Mouse (Mus musculus): ENCODE results near the gene Wdr46. TPM values are rescaled to one million over a fixed set of nuclear protein-coding genes. Genes with fewer than 3 reads are reported as not detected.
"Not testable (repeated sequence)": the region's sequence is repeated elsewhere in the genome, so short reads cannot be mapped to it uniquely, and the experiment has no call there.

Gene Wdr46
- polyA plus RNA-seq (2011; ENCODE audit: insufficient read length, low read depth, missing spikeins) = 20.3 and 20.5 TPM in 2 replicates

- TF ChIP-seq CTCF (IDR thresholded peaks at IDR 0.05; ENCODE audit: borderline replicate concordance, insufficient read depth, low read length) = no peak
- peak; percentile 72 for TF ChIP-seq POLR2A (IDR thresholded peaks at IDR 0.05; ENCODE audit: low read depth, low read length)
- Histone ChIP-seq H3K27ac (ENCODE audit: insufficient read depth, low read length) (peak within 1 kb of the TSS; percentile 76), H3K4me3 (ENCODE audit: insufficient read depth, low read length) (peak within 1 kb of the TSS; percentile 93), H3K4me1 (ENCODE audit: control insufficient read depth, insufficient read depth, low read length) (peaks cover 7% of the 10 kb centered on the region; the same call in 1 of the 2 replicates)
These were observed at the start of gene Wdr46, which contains the start of gene Pfdn6 for GRCm38 (mm10) chr17:33940206-33940805. Wdr46 (plus strand) TSS chr17:33940660. Pfdn6 (minus strand) TSS chr17:33940343.

- no peaks in the 10 kb centered on the region for H3K4me1 ChIP-seq (ENCODE audit: control insufficient read depth, insufficient read depth, low read length)
- H3K27ac ChIP-seq (ENCODE audit: insufficient read depth, low read length) = no peak overlapping the region
- no peak overlapping the region for H3K4me3 ChIP-seq (ENCODE audit: insufficient read depth, low read length)
- TF ChIP-seq CTCF (IDR thresholded peaks at IDR 0.05; ENCODE audit: borderline replicate concordance, insufficient read depth, low read length) (no peak), POLR2A (IDR thresholded peaks at IDR 0.05; ENCODE audit: low read depth, low read length) (no peak)
These were observed 49.1 kb upstream of the Wdr46 start for GRCm38 (mm10) chr17:33891357-33891756.

- H3K4me3 ChIP-seq (ENCODE audit: insufficient read depth, low read length); H3K27ac ChIP-seq (ENCODE audit: insufficient read depth, low read length); H3K4me1 ChIP-seq (ENCODE audit: control insufficient read depth, insufficient read depth, low read length): not testable (repeated sequence)
These were observed 48.6 kb upstream of the Wdr46 start for GRCm38 (mm10) chr17:33891892-33892291.

- Histone ChIP-seq H3K4me3 (ENCODE audit: insufficient read depth, low read length) (no peak overlapping the region), H3K4me1 (ENCODE audit: control insufficient read depth, insufficient read depth, low read length) (no peaks in the 10 kb centered on the region), H3K27ac (ENCODE audit: insufficient read depth, low read length) (no peak overlapping the region)
- no peak for TF ChIP-seq POLR2A (IDR thresholded peaks at IDR 0.05; ENCODE audit: low read depth, low read length)
- TF ChIP-seq CTCF (IDR thresholded peaks at IDR 0.05; ENCODE audit: borderline replicate concordance, insufficient read depth, low read length) = no peak
These were observed 48.0 kb upstream of the Wdr46 start for GRCm38 (mm10) chr17:33892429-33892828.

GRCm38 (mm10) chr17:33893011-33893410, 47.4 kb upstream of the Wdr46 start:
- H3K4me1 ChIP-seq (ENCODE audit: control insufficient read depth, insufficient read depth, low read length); H3K4me3 ChIP-seq (ENCODE audit: insufficient read depth, low read length); H3K27ac ChIP-seq (ENCODE audit: insufficient read depth, low read length): not testable (repeated sequence)

GRCm38 (mm10) chr17:33897114-33897794, 43.2 kb upstream of the Wdr46 start:
- TF ChIP-seq CTCF (IDR thresholded peaks at IDR 0.05; ENCODE audit: borderline replicate concordance, insufficient read depth, low read length) (0 out of 2 replicates have a peak, but pooled peaks have one; percentile 20), POLR2A (IDR thresholded peaks at IDR 0.05; ENCODE audit: low read depth, low read length) (no peak)
- Histone ChIP-seq H3K4me1 (ENCODE audit: control insufficient read depth, insufficient read depth, low read length) (no peaks in the 10 kb centered on the region), H3K4me3 (ENCODE audit: insufficient read depth, low read length) (no peak overlapping the region), H3K27ac (ENCODE audit: insufficient read depth, low read length) (peak overlapping the region; percentile 45; the same call in 1 of the 2 replicates)

GRCm38 (mm10) chr17:33898193-33898592, 42.3 kb upstream of the Wdr46 start:
- H3K4me1 ChIP-seq (ENCODE audit: control insufficient read depth, insufficient read depth, low read length); H3K27ac ChIP-seq (ENCODE audit: insufficient read depth, low read length); H3K4me3 ChIP-seq (ENCODE audit: insufficient read depth, low read length): not testable (repeated sequence)

- H3K4me1 ChIP-seq (ENCODE audit: control insufficient read depth, insufficient read depth, low read length) = no peaks in the 10 kb centered on the region
- TF ChIP-seq POLR2A (IDR thresholded peaks at IDR 0.05; ENCODE audit: low read depth, low read length) = no peak
- no peak for TF ChIP-seq CTCF (IDR thresholded peaks at IDR 0.05; ENCODE audit: borderline replicate concordance, insufficient read depth, low read length)
- H3K4me3 ChIP-seq (ENCODE audit: insufficient read depth, low read length) = no peak overlapping the region
- no peak overlapping the region for H3K27ac ChIP-seq (ENCODE audit: insufficient read depth, low read length)
These were observed 40.8 kb upstream of the Wdr46 start for GRCm38 (mm10) chr17:33899642-33900041.

- TF ChIP-seq CTCF (IDR thresholded peaks at IDR 0.05; ENCODE audit: borderline replicate concordance, insufficient read depth, low read length) (no peak), POLR2A (IDR thresholded peaks at IDR 0.05; ENCODE audit: low read depth, low read length) (no peak)
These were observed 40.0 kb upstream of the Wdr46 start for GRCm38 (mm10) chr17:33900281-33900988.

GRCm38 (mm10) chr17:33900989-33901314, 39.5 kb upstream of the Wdr46 start:
- Histone ChIP-seq H3K4me1 (ENCODE audit: control insufficient read depth, insufficient read depth, low read length) (no peaks in the 10 kb centered on the region), H3K27ac (ENCODE audit: insufficient read depth, low read length) (no peak overlapping the region), H3K4me3 (ENCODE audit: insufficient read depth, low read length) (no peak overlapping the region)
- TF ChIP-seq POLR2A (IDR thresholded peaks at IDR 0.05; ENCODE audit: low read depth, low read length) (no peak), CTCF (IDR thresholded peaks at IDR 0.05; ENCODE audit: borderline replicate concordance, insufficient read depth, low read length) (no peak)

More at GRCm38 (mm10) chr17:33900281-33900988, 40.0 kb upstream of the Wdr46 start:
- H3K27ac ChIP-seq (ENCODE audit: insufficient read depth, low read length) = no peak overlapping the region
- no peak overlapping the region for H3K4me3 ChIP-seq (ENCODE audit: insufficient read depth, low read length)
- no peaks in the 10 kb centered on the region for H3K4me1 ChIP-seq (ENCODE audit: control insufficient read depth, insufficient read depth, low read length)

Measured in embryonic fibroblast, embryonic 13.5 days (primary cell).